ENCODE assay signal across 8 mouse cellular contexts in the genomic region with DNA sequence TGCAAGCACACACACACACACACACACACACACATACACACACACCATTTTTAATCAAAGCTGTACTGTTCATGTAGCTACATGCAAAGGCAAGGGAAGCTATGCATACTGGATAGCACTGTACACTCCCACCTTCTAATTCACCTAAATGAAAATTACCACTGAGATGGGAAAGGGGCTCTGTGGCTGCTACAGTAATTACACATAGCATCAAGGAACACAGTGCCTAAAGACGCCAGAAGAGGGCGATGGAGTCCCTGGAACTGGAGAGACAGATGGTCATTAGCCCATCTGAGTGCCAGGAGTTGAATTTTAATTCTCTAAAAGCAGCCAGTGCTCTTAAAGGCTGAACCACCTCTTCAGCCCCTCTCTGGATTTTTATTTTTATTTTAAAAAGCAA. TPM values are rescaled to one million over a fixed set of nuclear protein-coding genes. Genes with fewer than 3 reads are reported as not detected.
DNase-seq lines count a peak whose midpoint lies in the region; ATAC-seq and TF ChIP-seq lines count a peak whose summit lies in the region.

No protein-coding gene starts in this region.

- peak; percentile 74 for TF ChIP-seq CTCF in forebrain, postnatal 0 days (IDR thresholded peaks at IDR 0.05; ENCODE audit: low read depth)

- no peak overlapping the region for H3K27ac ChIP-seq in forebrain, postnatal 0 days (ENCODE audit: low read depth, low read length)
- H3K27ac ChIP-seq in neural tube, embryonic 13.5 days (replicated peaks) = no peak overlapping the region

- no peaks in the 10 kb centered on the region for H3K27me3 ChIP-seq in forebrain, postnatal 0 days (ENCODE audit: insufficient read depth, low read length)
- no peaks in the 10 kb centered on the region for H3K27me3 ChIP-seq in neural tube, embryonic 13.5 days

- H3K36me3 ChIP-seq in forebrain, postnatal 0 days (ENCODE audit: insufficient read depth) = peaks cover 25% of the 10 kb centered on the region
- H3K36me3 ChIP-seq in neural tube, embryonic 13.5 days = peaks cover 53% of the 10 kb centered on the region

- intact Hi-C loops in left cerebral cortex, postnatal 4 days (cut with DNase I) = loop anchor here (10.0 kb wide), 1 partner anchor 76 kb away; no protein-coding TSS in a partner anchor

- no peaks in the 10 kb centered on the region for H3K9me3 ChIP-seq in forebrain, postnatal 0 days (ENCODE audit: low read length)
- H3K9me3 ChIP-seq in neural tube, embryonic 13.5 days = no peaks in the 10 kb centered on the region

- ATAC-seq in forebrain, postnatal 0 days = peak; percentile 79
- peak; percentile 50; the same call in 1 of the 2 replicates for ATAC-seq in neural tube, embryonic 13.5 days (ENCODE audit: low read depth)
- no peak for ATAC-seq in erythroid progenitor cell, adult 5-6 weeks (replicated peaks; ENCODE audit: low FRiP score, poor library complexity, severe bottlenecking)

- WGBS in forebrain, postnatal 0 days = 5% methylated on average over 2 of the region's 2 CpGs
- 8% methylated on average over 2 of the region's 2 CpGs for WGBS in neural tube, embryonic 13.5 days

- no peak overlapping the region for H3K9ac ChIP-seq in forebrain, postnatal 0 days
- no peak overlapping the region for H3K9ac ChIP-seq in neural tube, embryonic 13.5 days

- H3K4me2 ChIP-seq in forebrain, postnatal 0 days (ENCODE audit: low read depth) = no peak overlapping the region
- no peak overlapping the region for H3K4me2 ChIP-seq in neural tube, embryonic 13.5 days

- peak; percentile 31 for DNase-seq in gastrocnemius, postnatal 10 days
- DNase-seq in gastrocnemius, postnatal 25 days = no peak
- peak; percentile 8 to 12 for DNase-seq in B cell, adult 2 months
- DNase-seq in c-Kit-positive CD71-positive TER-119-negative erythroid progenitor cells, embryonic 14.5 days (ENCODE audit: low read depth) = peak; percentile 3
- peak; percentile 73 for DNase-seq in forebrain, postnatal 0 days
- peak; percentile 77 for DNase-seq in left cerebral cortex, postnatal 4 days

- H3K4me1 ChIP-seq in forebrain, postnatal 0 days (ENCODE audit: insufficient read depth) = no peaks in the 10 kb centered on the region
- no peaks in the 10 kb centered on the region for H3K4me1 ChIP-seq in neural tube, embryonic 13.5 days (replicated peaks)

- H3K4me3 ChIP-seq in forebrain, postnatal 0 days (ENCODE audit: low read depth, low read length) = no peak overlapping the region
- H3K4me3 ChIP-seq in neural tube, embryonic 13.5 days = no peak overlapping the region

RNA-seq across cellular contexts. Expression of gene Akap11, which starts 53.7 kb away (rescaled TPM):
- 10 to 100 TPM; 30.2 to 36.8 TPM for total RNA-seq in gastrocnemius, postnatal 10 days (2021)
- total RNA-seq in gastrocnemius, postnatal 25 days (2021) = 10 to 100 TPM in 1 of 2 experiments, 1 to 10 TPM in 1; 10.0 to 15.6 TPM
- total RNA-seq in forebrain, postnatal 0 days (2014; rRNA removed) = 99.9 and 117 TPM in 2 replicates
- polyA plus RNA-seq in forebrain, postnatal 0 days (2015; fragmentation: Nextera tagmentation; extraction: Ambion mirVana) = 20.3 and 32.9 TPM in 2 replicates
- 100 to 1,000 TPM; 133 to 141 TPM for total RNA-seq in left cerebral cortex, postnatal 4 days (2021)
- polyA plus RNA-seq in neural tube, embryonic 13.5 days (2015; fragmentation: Nextera tagmentation; extraction: Ambion mirVana) = 32.1 and 38.2 TPM in 2 replicates
- 15.5 and 36.4 TPM in 2 replicates for total RNA-seq in erythroid progenitor cell, adult 5-6 weeks (2015; ENCODE audit: low replicate concordance)
- 35.6 and 38.9 TPM in 2 replicates for total RNA-seq in erythroid progenitor cell, adult 5-6 weeks (2017; ENCODE audit: low replicate concordance)
